Comparison of ENCODE assay signal across 8 mouse cellular contexts in genomic region chr6:137169171-137169968, GRCm38 (mm10). TPM values are rescaled to one million over a fixed set of nuclear protein-coding genes. Genes with fewer than 3 reads are reported as not detected.
DNase-seq lines count a peak whose midpoint lies in the region; ATAC-seq and TF ChIP-seq lines count a peak whose summit lies in the region.

No protein-coding gene starts in this region.

- H3K27me3 ChIP-seq in intestine, embryonic 14.5 days (replicated peaks; ENCODE audit: control insufficient read depth, insufficient read depth, low read length) = no peaks in the 10 kb centered on the region
- peaks cover 27% of the 10 kb centered on the region for H3K27me3 ChIP-seq in megakaryocyte, embryonic 14.5 days (replicated peaks)

- peak; percentile 96 to 97 for DNase-seq in adrenal gland, adult 18-20 months (ENCODE audit: low spot score in 2 of 2)
- peak; percentile 92 for DNase-seq in gastrocnemius, postnatal 14 days
- DNase-seq in intestine, embryonic 14.5 days (ENCODE audit: low spot score) = peak; percentile 99
- peak; percentile 65 to 92 for DNase-seq in left cerebral cortex, adult 9 months (ENCODE audit: low spot score in 2 of 2)
- peak; percentile 92 for DNase-seq in right cerebral cortex, adult 18-20 months
- peak; percentile 84 to 94 for DNase-seq in urinary bladder, adult 18-20 months (ENCODE audit: low spot score in 2 of 2)

- no peak for TF ChIP-seq POLR2A in cortical plate, adult 2 months (IDR thresholded peaks at IDR 0.05; ENCODE audit: extremely low read depth, insufficient read depth, low read length)

- intact Hi-C loops in gastrocnemius, postnatal 14 days (cut with DNase I; ENCODE audit: low total_unique reads) = loop anchor here (2.0 kb wide), 1 partner anchor 71 kb away; no protein-coding TSS in a partner anchor

- ATAC-seq in intestine, embryonic 14.5 days (replicated peaks; ENCODE audit: low FRiP score, low TSS enrichment, low read depth) = peak; percentile 93

- H3K4me2 ChIP-seq in intestine, embryonic 14.5 days (ENCODE audit: low read length) = peak overlapping the region; percentile 72

- no peaks in the 10 kb centered on the region for H3K4me1 ChIP-seq in cortical plate, adult 2 months (ENCODE audit: control insufficient read depth, insufficient read depth, low read length)
- peaks cover 4% of the 10 kb centered on the region for H3K4me1 ChIP-seq in intestine, embryonic 14.5 days (replicated peaks; ENCODE audit: control insufficient read depth, insufficient read depth, low read length)
- H3K4me1 ChIP-seq in megakaryocyte, embryonic 14.5 days = peaks cover 8% of the 10 kb centered on the region

- H3K4me3 ChIP-seq in cortical plate, adult 2 months (ENCODE audit: insufficient read depth, low read length) = peak overlapping the region; percentile 19
- peak overlapping the region; percentile 64 for H3K4me3 ChIP-seq in intestine, embryonic 14.5 days (ENCODE audit: low read depth, low read length)
- peak overlapping the region; percentile 80 for H3K4me3 ChIP-seq in megakaryocyte, embryonic 14.5 days (replicated peaks)

- H3K36me3 ChIP-seq in intestine, embryonic 14.5 days (ENCODE audit: control insufficient read depth, insufficient read depth, low read length) = peaks cover 4% of the 10 kb centered on the region; the same call in 1 of the 2 replicates
- no peaks in the 10 kb centered on the region for H3K36me3 ChIP-seq in megakaryocyte, embryonic 14.5 days (replicated peaks; ENCODE audit: low read length)

- TF ChIP-seq CTCF in cortical plate, adult 2 months (IDR thresholded peaks at IDR 0.05; ENCODE audit: extremely low read depth, insufficient read depth, low read length) = peak; percentile 62

- no peaks in the 10 kb centered on the region for H3K9me3 ChIP-seq in intestine, embryonic 14.5 days (ENCODE audit: control insufficient read depth, low read length)
- H3K9me3 ChIP-seq in megakaryocyte, embryonic 14.5 days = no peaks in the 10 kb centered on the region

- no peak overlapping the region for H3K27ac ChIP-seq in cortical plate, adult 2 months (ENCODE audit: insufficient read depth, low read length)
- peak overlapping the region; percentile 29 for H3K27ac ChIP-seq in intestine, embryonic 14.5 days (ENCODE audit: low read depth)

- H3K9ac ChIP-seq in intestine, embryonic 14.5 days (ENCODE audit: low read length) = peak overlapping the region; percentile 65

- WGBS in intestine, embryonic 14.5 days = 2% methylated on average over 53 of the region's 53 CpGs

RNA-seq across cellular contexts. Expression of gene Rerg, which starts 0.9 kb away (rescaled TPM):
- total RNA-seq in adrenal gland, adult 18-20 months (2021) = 100 to 1,000 TPM in 1 of 2 experiments, 10 to 100 TPM in 1; 96.0 to 106 TPM
- polyA plus RNA-seq in cortical plate, adult 2 months (2012; rRNA removed) = 6.8 and 7.1 TPM in 2 replicates
- total RNA-seq in gastrocnemius, postnatal 14 days (2021) = 1 to 10 TPM; 2.1 to 4.4 TPM
- 25.3 and 28.8 TPM in 2 replicates for polyA plus RNA-seq in intestine, embryonic 14.5 days (2014; fragmentation: Nextera tagmentation; extraction: Ambion mirVana)
- polyA plus RNA-seq in megakaryocyte, embryonic 14.5 days (2012; ENCODE audit: insufficient read depth, low replicate concordance) = not detected in 2 replicates

Comparison
In these comparisons a context has a peak if more than half of its experiments do, and no peak if none do; other contexts are left out.
1. H3K4me3 ChIP-seq: peak in every context shown above with its lines; median percentile 80 in megakaryocyte, embryonic 14.5 days; 64 in intestine, embryonic 14.5 days; 19 in cortical plate, adult 2 months.